Mouse (Mus musculus) layer of hippocampus, postnatal 10 days (tissue): ENCODE measurements around the gene Jup. TPM values are rescaled to one million over a fixed set of nuclear protein-coding genes. Genes with fewer than 3 reads are reported as not detected.

Experiments
- DNase-seq, 2 experiments: peaks; one replicate each; pipeline ENCODE4 v3.0.0; 2021; ENCODE audit warnings: low spot score in 2 of 2
- long read RNA-seq: library from polyadenylated mRNA; stranded (forward); transcript quantifications from one replicate; pipeline ENCODE4 v2.0.0, GENCODE M21; 2023
- total RNA-seq, 2 experiments: library from RNA; stranded (reverse); gene quantifications; 2 replicates each; pipeline ENCODE4 v1.2.3; 2021

The Jup gene
- 10 to 100 TPM; 46.2 to 51.1 TPM for total RNA-seq
- long read RNA-seq, transcript Jup-201 (14 exons, 3,205 nt): major isoform, 9 of 22 reads
- long read RNA-seq, partial matches to known transcripts: 0 of 22 reads
- long read RNA-seq, other reads (novel, unspliced or antisense): 10 of 22 reads

DNA sequence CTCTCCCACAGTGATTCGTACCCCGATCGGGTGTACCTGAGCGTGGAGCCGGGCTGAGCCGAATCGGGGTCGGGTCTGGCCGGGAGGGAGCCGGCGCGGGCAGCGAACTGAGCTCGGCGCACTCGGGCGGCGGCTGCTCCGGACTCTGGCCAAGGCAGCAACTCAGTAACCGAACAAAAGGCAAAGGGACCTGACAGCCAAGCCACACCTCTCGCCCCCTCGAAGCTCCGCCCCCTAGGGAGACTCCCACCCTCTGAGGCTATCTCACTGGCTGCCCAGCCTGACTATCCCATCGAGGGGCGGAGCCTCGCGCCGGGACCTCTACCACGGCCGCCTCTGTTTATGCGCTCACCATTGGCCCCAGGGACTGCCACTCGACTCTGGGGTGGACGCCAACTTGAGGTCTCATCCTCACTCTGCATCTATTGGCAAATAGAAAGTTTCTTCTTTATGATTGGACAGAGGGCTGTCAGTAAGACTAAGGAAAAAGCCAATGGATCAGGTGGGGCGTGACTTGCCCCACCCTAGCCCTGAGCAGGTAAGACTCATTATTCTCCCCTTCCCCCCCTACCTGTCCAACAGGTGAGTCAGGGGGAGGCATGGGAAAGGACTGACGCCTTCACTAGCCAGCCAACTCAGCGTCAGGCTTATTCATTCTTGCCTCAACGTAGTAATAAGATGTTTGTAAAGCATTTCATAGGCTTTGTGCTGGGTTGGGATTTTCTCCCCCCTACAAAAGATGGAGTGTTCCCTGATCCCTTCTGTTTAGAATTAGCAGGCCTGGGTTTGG lies at the start of gene Jup:
Gene Jup, minus strand, starts transcription at position 164 of the 790 bp plus-strand sequence.
- DNase-seq: peak; percentile 100

DNA sequence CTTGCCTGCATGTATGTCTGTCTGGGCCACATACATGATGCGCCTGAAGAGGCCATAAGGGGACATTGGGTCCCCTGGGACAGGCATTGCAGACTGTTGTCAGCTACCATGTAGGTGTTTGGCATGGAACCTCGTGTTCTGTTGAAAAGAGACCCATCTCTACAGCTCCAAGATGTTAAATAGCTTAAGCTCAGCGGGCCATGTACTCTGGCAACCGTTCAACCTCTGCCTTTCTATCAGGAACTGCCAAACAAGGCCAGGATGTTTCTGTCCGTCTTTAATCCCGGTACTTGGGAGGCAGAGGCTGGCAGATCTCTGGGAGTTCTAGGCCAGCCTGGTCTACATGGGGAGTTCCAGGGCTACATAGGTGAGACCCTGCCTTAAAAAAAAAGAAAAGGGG lies 45.1 kb upstream of the Jup start:
- no peak for DNase-seq

DNA sequence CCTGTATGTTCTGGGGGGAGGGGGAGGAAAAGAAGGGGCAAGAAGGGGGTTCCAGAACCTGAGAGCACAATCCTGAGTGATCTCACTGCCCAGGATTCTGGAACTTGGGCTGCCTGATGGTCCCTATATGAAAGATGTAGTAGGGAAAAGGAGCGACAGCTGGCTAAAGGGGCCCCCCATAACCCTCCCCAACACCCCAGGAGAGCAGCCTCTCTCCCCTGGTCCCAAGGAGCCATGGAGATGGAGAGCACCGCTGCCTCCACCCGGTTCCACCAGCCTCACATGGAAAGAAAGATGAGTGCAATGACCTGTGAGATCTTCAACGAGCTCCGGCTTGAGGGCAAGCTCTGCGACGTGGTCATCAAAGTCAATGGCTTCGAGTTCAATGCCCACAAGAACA lies 44.2 kb upstream of the Jup start, which contains the start of the genes Nt5c3b and Klhl10:
Gene Nt5c3b, minus strand, starts transcription at position 12 of the 400 bp plus-strand sequence.
Gene Klhl10, plus strand, starts transcription at position 121 of the 400 bp plus-strand sequence.
- DNase-seq: no peak

DNA sequence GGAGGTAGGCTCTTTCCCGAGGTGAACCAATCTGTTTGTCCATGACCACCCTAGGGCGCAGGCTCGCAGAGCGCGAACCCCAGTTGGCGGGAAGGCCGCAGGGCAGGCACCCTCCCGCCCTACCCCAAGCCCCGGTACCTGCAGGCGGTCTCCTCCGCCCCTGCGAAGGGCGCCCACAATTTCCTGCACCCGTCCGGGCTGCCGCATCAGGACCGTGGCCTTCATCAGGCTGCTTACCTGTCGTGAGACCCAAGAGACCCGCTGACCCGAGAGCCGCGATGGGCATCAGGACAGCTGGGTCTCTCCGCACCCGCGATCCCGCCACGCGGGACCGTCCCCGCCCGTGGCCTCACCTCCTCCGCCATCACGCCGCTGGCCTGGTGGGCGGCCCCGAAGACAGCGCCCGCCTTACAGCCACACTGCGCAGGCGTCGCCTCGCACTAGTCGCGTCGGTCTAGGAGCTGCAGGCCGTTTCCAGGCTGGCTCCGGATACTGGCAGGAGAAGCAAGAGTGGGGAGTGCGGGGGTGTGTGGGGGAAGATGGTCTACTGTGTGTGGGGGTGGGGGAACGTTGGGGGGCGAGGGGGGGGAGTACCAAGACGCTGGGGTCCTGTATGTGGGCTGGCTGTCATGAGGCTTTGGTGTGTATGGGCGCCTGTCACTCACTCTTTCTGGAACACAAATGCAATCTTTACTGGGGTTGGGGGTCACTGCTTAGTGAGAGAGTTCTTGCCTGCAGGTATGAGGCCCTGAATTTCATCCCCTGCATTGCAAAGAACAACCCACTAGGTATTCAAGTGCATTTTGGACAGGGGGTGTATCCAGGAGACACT lies 43.3 kb upstream of the Jup start:
- DNase-seq: peak; percentile 78 to 85

DNA sequence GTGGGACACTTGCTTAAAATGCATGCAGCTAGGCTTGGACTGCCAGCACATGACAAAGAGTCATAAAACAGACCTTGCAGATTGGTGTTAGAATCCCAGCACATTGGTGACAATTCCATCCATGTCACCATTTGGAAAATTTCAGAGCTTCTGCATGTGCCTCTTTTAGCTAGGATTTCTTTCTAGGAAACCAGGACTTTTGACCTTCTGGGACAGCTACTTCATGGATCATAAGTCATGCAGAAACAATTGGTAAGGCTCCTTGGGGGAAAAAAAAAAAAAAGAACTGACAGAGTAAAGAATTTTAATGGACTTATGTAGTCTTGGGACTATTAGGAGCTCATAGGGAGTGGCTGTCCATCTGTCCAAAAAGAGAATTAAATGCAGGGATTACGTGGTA lies 40.3 kb upstream of the Jup start:
- DNase-seq: no peak

DNA sequence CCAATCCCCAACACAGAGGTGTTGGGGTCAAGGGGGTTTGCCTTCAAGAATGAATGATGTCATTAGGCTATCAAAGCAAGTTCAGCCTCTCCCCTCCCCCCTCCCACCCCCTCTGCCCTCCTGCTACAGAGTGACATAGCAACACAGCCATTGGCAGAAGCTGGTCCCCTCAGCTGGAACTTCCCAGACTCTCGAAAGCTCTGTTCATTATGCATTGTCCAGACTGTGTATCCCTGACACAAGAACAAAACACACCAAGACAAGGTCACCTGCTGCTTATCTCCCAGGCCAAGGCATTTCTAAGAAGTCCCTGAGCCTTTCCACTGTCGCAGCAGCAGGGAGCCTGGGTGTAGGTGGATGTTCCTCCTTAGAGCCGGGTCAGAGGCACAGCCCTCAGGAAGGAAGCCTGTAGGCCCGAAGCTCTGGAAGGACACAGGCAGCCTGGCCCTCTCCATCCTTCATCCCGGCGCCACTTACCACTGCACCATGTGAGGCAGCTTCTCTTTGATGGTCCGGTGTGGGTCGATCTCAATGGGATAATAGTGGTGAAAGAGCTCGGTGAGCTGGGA lies 38.2 kb upstream of the Jup start:
- DNase-seq: no peak

DNA sequence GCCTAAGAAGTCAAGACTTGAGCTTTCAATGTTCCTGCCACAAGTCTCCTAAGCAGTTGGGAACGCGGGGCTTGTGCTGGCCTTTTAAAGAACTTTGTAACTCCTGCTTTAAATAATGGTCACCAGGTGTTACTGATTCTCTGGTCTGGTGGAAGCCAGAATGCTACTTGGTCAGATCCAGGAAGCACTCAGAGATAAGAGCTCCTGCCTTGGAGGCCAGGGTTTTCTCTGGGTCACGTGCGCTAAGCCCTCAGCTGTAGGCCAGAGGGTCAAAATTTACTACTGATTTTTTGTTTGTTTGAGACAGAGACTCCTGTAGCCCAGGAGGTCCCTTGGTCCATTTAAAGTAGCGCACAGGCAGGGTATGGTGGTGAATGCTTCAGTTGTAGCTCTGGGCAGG lies 34.4 kb upstream of the Jup start:
- DNase-seq: no peak

DNA sequence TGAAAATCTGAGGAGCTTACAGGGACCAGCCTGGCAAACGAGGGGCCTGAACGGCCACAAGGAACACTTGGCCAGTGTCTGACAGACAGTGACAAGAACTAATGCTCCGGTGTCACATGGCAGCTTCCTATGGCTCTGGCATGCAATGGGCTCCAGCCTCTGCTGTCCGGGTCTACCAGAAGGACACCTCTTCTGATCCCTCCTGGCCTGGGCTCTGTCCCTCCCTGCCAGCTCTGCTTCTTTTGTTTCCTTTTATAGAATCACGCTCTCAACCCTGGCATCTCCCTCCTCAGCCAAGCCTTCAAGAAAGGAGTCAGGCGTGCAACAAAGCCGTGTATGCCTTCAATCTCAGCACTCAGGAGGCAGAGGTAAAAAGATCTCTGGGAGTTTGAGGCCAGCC lies 32.5 kb upstream of the Jup start:
- DNase-seq: no peak

DNA sequence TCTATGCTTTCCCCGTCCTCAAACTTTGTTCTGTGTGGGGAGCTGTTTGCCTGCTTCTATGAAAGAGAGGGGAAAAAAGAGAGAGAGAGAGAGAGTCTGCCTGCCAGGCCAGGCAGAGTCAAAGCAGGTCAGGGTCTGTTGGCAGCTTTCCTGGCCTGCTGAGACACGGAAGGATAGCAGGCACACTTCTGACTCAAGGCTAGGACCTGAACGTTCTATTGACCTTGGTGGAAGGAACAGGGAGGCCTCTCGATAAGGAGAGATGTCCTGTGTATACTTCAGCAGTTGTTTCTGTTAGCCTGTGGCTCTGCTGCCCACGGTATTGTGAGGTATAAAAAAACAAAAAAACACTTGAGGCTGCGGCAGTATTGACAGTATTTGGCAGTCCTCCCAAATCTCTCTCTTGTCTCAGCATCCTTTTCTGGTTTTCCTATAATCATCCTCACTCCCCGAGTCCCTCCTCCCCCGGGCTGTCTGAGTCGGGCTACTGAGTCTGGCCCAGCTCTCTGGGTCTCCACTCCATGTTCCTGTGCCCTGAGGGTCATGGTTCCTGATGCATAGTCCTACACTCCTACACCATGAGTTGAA lies 31.1 kb upstream of the Jup start:
- peak; percentile 39 to 52 for DNase-seq

DNA sequence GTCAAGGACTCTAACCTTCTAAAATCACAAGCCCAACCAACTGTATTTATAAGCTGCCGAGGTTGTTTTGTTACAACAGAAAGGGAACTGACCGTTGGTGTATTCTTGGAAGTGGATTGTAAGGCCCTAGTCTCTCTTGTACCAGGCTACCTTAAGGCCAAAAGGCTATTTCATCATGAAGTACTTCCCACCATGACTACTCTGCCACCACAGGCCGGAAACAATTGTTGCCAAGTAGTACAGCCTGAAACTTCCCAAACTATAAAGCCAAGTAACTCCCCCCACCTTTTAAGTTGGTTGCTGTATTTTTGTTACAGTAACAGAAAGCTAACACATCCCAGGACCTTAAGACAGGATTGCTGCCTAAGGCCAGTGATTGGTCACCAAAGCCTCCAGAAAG lies 29.3 kb upstream of the Jup start:
- no peak for DNase-seq

DNA sequence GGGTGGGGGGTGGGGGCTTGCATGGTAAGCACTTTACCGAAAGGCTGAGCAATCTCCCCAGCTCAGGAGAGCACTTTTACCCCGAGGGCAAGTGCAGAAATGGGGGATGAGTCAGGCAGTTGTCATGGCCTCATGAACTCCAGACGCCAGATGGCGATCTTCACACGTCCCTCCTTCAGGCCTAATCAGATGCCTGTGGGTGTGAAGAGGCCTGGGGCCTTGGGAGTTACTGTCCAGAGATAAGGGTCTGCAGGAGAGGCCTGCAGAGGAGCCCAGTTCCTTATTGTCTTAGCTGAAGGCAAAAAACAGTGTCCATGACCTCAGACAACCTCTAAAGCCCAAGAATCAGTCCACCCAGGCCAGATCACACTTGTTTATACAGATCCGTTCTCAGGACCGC lies 28.3 kb upstream of the Jup start:
- peak; percentile 68 to 80 for DNase-seq

DNA sequence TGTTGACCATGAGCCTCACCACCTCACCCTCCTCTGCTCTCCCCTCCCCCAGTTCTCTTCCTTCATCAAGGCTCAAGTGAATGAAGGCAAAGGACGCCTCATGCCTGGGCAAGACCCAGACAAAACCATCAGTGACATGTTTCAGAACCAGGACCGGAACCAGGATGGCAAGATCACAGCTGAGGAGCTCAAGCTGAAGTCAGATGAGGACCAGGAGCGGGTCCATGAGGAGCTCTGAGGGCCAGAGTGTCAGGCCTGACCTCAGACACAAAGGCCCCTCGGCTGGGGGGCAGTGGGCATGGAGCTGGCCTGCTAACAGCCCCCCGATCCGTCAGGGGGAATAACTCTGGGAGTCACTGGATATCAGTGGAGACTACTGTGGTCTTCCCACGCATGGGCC lies 26.3 kb upstream of the Jup start:
- DNase-seq: no peak

DNA sequence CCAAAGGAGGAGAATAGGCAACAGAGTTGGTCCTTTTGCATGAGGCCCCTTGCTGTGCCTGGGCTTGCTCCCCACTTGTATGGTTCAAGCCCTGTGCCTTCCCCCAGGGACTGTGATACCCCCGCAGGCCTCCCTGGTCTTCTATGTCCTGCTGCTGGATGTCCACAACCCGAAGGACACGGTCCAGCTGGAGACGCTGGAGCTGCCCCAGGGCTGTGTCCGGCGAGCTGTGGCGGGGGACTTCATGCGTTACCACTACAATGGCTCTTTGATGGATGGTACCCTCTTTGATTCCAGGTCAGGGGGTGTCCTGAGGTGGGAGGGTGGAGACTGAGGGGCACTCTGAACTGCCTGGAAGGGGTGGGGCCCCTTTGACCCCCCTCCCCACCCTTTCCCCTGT lies 24.0 kb upstream of the Jup start:
- no peak for DNase-seq

DNA sequence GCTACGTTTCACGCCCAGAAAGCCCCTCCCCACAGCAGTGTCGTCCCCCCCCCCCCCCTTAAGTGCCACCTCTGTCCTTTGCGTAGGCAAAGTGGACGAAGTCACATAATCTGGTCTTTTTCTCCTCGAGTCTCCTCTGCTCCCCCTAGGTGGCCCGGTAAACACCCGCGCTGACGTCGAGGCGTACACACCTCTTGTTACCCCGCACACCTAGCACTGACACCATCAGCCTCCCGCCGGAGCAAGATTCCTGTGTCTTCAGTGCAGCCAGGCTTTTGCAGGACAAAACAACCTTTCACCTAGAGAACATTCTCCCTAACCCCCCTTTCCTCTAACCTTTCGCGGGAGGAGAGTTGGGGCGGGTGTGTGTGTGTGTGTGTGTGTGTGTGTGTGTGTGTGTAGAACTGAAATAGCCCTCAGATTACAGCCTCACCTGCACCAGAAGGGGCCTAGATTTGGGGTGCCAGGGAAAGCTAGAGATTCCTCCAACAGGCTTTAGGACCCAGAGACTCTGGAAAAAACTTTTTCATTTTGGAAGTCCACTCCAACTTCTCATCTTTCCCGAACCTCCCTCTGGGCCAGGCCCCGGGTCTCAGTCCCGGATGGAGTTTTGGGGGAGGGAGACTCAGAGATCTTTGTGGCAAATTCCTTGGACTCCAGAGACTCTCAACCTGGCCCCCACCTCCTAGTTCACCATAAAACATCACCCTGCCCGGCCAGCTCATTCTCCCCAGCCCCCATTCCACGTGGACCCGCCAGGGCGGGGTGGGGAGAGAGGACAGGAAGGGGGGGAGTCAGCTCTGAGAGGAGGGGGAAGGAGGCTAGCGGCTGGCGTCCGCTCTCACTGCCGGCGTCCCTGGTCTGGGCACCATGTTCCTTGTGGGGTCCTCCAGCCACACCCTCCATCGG lies 17.6 kb upstream of the Jup start, which contains the start of gene Fkbp10:
Gene Fkbp10, plus strand, starts transcription at position 784 of the 909 bp plus-strand sequence.
- DNase-seq: peak in 1 of 2 experiments; percentile 42

DNA sequence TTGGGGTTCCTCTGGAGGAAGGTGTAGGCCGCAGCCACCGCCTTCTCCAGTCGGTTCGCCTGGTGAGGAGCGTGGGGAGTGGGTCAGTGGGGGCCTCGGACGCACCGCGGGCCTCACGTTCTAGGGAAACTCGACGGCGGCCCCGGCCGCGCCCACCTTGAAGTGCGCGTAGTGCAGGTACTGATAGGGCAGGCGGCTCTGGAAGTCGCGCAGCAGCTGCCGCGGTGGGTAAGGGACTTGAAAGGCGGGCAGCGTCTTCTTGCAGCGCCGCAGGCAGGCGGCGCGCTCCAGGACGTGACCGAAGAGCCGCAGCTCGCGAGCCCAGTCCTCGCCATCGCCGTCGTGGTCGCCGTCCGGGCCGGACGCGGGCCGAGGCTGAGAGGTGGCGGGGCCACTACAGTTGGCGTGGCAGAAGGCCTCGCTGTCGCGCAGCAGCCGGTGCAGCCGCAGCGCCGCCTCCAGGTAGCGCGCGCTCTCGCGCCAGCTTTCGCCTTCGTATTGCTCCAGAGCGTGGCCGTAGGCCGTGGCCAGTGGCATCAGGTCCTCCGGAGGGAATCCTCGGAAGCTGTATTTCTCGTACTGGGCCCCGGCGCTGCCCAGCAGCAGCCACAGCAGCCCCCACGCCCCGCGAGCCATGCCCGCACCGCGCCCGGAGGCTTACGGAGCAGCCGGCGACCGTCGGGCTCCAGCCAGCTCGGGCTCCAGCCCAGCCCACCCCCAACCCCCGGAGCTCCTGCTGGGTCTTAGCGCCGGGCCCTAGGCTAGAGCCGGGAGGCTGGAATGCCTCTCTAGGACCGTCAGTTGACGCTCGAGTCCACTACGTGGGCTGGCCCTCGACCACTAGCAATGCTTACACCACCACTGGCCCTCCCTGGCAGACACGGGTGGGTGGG lies 16.7 kb upstream of the Jup start, which contains the start of gene P3h4:
Gene P3h4, minus strand, starts transcription at position 816 of the 893 bp plus-strand sequence.
- DNase-seq: peak; percentile 78 to 83

DNA sequence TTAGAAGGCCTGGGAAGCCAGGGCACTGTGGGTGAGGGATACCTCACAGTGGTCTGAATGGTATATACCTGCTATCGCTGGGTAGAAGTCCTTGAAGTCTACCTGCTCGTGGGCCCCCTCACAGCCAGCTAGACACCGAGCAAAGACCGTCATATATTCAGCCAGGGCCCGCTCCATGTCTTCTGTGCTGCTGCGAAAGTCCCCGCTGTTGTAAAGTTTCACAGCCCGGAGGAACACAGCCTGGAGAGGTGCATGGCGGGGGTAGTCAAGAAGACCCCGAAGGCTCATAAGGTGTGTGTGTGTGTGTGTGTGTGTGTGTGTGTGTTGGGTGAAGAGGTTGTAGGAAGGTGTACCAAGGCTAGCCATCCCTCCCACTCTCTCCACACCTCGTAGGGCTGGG lies 16.0 kb upstream of the Jup start:
- DNase-seq: no peak

DNA sequence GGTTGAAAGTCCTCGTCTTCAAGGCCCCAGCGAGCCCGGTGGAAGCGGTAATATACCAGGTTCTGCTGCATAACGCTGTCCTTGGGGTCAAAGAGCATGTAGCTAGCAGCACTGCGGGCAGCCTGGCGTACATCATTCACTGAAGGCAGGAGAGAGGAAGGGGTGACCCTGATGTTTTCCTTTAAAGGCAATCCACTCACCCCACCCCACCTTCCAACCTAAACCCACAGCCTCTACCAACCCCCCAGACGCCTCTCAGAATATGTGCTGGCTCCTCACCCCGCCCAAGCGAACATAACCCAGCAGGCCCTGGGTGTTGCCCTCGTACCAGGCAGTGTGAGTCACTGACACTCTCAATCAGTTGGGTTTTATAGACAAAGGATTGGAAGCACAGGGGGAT lies 14.2 kb upstream of the Jup start:
- DNase-seq: no peak

DNA sequence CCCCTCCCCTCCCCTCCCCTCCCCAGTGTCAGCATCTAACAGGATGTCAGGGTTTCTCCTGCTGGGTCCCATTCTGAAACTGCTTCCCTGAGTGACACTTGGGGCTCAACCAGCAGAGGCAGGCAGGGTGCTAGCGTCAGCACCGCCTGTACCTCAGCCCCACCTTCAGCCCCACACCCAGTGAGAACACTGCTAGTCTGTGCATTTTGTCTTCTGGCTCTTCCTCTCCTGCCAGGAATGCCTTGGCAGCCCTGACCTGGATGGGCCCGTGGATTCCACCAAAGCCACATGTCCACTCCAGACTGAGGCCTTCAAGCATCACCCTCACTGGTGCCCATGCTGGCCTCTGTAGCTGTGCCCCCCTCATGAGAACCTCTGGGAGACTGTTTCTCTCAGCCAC lies 12.1 kb upstream of the Jup start:
- no peak for DNase-seq

DNA sequence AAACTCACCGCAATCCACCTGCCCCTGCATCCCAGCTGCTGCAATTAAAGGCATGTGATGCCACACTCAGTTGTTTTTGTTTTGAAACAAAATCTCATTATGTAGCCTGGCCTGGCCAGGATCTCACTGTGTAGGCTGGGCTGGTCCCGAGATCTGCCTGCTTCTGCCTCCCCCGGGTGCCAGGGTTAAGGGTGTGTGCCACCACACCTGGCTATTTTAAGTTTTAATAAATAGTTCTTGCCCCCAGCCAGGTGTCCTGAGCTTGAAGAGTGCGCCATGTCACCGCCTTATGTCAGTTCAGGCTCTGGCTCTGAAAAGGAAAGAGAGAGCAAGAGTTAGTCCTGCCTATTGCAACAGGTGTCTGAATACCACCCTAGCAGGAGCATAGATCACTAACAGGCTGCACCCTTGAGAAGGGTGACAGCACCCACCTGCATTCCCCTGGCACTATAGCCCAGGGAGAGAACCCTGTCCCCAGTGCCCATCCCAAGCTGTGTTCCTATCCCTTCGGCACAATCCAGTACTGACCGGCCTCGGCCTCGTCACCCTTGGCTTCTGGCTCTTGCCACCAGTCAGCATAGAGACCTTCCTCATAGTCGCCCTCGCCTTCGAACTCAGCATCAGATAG lies 11.4 kb upstream of the Jup start:
- DNase-seq: no peak
